Mouse (Mus musculus): ENCODE measurements around the gene Plcb4.

- TF ChIP-seq CTCF (IDR thresholded peaks at IDR 0.05; ENCODE audit: borderline replicate concordance, control insufficient read depth, extremely low read depth, insufficient read depth, low read length, poor library complexity) (no peak), POLR2A (IDR thresholded peaks at IDR 0.05; ENCODE audit: control insufficient read depth, extremely low read depth, insufficient read depth, low read length, poor library complexity) (no peak)
Observed at GRCm38 (mm10) chr2:135886081-135886679, 227.4 kb downstream of the Plcb4 start.

All from thymus, adult 2 months (tissue).